Mouse (Mus musculus) stomach, embryonic 16.5 days (tissue): ENCODE results near the gene Klk1b26. TPM values are rescaled to one million over a fixed set of nuclear protein-coding genes. Genes with fewer than 3 reads are reported as not detected.
"Not testable (repeated sequence)": the region's sequence is repeated elsewhere in the genome, so short reads cannot be mapped to it uniquely, and the experiment has no call there.

ENCODE experiments used
- ATAC-seq: fragments of 200-750 bp; cut with Nextera tagmentation; 2 replicates; pipeline ENCODE4 v1.8.0; 2017; ENCODE audit warnings: moderate number of reproducible peaks, moderate TSS enrichment; ENCODE audit not compliant: insufficient read depth, low FRiP score
- H3K27ac ChIP-seq: fragments of 300-500 bp; sonication (generic); 2 replicates; pipeline ENCODE4 v1.5.1; 2014; ENCODE audit warnings: low read length
- H3K27me3 ChIP-seq: fragments of 300-500 bp; sonication (generic); 2 replicates; pipeline ENCODE4 v1.6.1; 2014; ENCODE audit warnings: low read length, control low read depth, mixed read lengths; ENCODE audit not compliant: control insufficient read depth, insufficient read depth
- H3K36me3 ChIP-seq: fragments of 300-500 bp; sonication (generic); 2 replicates; pipeline ENCODE4 v1.6.1; 2014; ENCODE audit warnings: low read length; ENCODE audit not compliant: control insufficient read depth, insufficient read depth
- H3K4me1 ChIP-seq: fragments of 300-500 bp; sonication (generic); 2 replicates; pipeline ENCODE4 v1.6.1; 2014; ENCODE audit warnings: low read length, control low read depth, mixed read lengths; ENCODE audit not compliant: control insufficient read depth, insufficient read depth
- H3K4me2 ChIP-seq: fragments of 300-500 bp; sonication (generic); 2 replicates; pipeline ENCODE4 v1.6.1; 2014; ENCODE audit warnings: low read depth, low read length, mixed read lengths
- H3K4me3 ChIP-seq: fragments of 300-500 bp; sonication (generic); replicated peaks from 2 replicates; pipeline ENCODE4 v1.5.1; 2014; ENCODE audit warnings: mild to moderate bottlenecking, low read length
- H3K9ac ChIP-seq: fragments of 300-500 bp; sonication (generic); 2 replicates; pipeline ENCODE4 v1.6.1; 2014; ENCODE audit warnings: low read length
- H3K9me3 ChIP-seq: fragments of 300-500 bp; sonication (generic); replicated peaks from 2 replicates; pipeline ENCODE4 v1.6.1; 2016; ENCODE audit warnings: low read length, control low read depth; ENCODE audit not compliant: control insufficient read depth
- WGBS: fragments of 180-500 bp; shearing (Covaris S2); extraction: QIAGEN DNeasy Blood & Tissue Kit; methylation state at CpG from one replicate; pipeline ENCODE4 v1.1.7; 2014; 5-methylcytosine and 5-hydroxymethylcytosine counted together
- polyA plus RNA-seq: library from polyadenylated mRNA; unstranded; fragments of >200 nt; fragmentation: Nextera tagmentation; extraction: Ambion mirVana; gene quantifications from 2 replicates; pipeline ENCODE4 v1.2.1, GENCODE M21; 2015

The Klk1b26 gene
- polyA plus RNA-seq, 1 experiment from 2014 or later, result 0.94 TPM

DNA sequence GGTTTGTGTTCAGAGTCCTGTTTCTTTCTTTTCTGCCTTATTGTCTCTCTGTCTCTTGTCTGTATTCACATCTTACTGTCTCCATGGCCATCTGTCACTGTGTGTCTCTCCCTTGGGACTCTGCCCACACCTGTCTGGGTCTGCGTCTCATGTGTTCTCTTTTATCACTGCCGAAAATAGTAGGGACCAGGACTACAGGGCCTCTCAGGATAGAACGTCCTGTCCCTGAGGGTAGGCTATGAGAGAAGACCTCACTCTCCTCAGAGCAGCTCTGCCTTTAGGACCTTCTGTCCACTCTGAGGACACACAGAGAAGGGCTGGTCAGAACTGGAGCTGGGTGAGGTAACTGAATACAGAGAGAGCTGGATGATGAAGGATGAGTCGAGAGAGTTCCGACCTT is 3.1 kb downstream of the Klk1b26 start:
- H3K27me3 ChIP-seq, result no peaks in the 10 kb centered on the region
- WGBS, result 90% methylated on average over 5 of the region's 5 CpGs
- H3K4me1 ChIP-seq, result no peaks in the 10 kb centered on the region
- H3K9me3 ChIP-seq, result no peaks in the 10 kb centered on the region
- no peak overlapping the region for H3K4me3 ChIP-seq
- no peak overlapping the region for H3K27ac ChIP-seq
- ATAC-seq, result no peak
- H3K9ac ChIP-seq, result no peak overlapping the region
- H3K4me2 ChIP-seq, result no peak overlapping the region
- no peaks in the 10 kb centered on the region for H3K36me3 ChIP-seq

DNA sequence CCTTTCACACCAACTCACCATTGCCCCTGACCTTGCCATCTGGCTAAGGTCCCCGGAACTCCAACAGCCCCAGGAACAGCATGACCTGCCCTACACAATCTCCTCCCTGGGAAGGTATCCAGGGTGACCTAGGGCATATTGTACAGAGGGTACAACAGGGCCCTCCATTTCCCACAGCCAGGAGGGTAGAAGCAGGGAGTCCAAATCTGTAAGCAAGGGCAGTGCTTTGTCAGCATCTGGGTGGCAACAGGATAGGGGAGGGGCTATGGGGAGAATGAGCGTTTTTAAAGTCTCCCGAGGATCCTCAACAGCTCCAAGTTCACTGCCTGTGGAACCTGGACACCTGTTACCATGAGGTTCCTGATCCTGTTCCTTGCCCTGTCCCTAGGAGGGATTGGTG is 40.0 kb downstream of the Klk1b26 start, which contains the start of gene Klk1b27:
TSS of gene Klk1b27 (plus strand) at position 301 of the 400 bp plus-strand sequence.
- not testable (repeated sequence) for H3K4me2 ChIP-seq, H3K27me3 ChIP-seq, H3K27ac ChIP-seq, H3K36me3 ChIP-seq, H3K9me3 ChIP-seq, H3K4me1 ChIP-seq, ATAC-seq, H3K9ac ChIP-seq, H3K4me3 ChIP-seq
- 64% methylated on average over 3 of the region's 3 CpGs for WGBS

Other genes starting within 250 kb of the Klk1b26 start
- 7.3 and 16.2 TPM in 2 replicates for gene Klk12, start 243.3 kb upstream of the Klk1b26 start, polyA plus RNA-seq
- 25.3 and 37.4 TPM in 2 replicates for gene Klk11, start 237.6 kb upstream of the Klk1b26 start, polyA plus RNA-seq
- 42.4 and 129 TPM in 2 replicates for gene Klk10, start 231.1 kb upstream of the Klk1b26 start, polyA plus RNA-seq
- 2.7 and 5.3 TPM in 2 replicates for gene Klk9, start 220.3 kb upstream of the Klk1b26 start, polyA plus RNA-seq
- 31.0 and 55.1 TPM in 2 replicates for gene Klk8, start 214.6 kb upstream of the Klk1b26 start, polyA plus RNA-seq
- 0.22 and 0.66 TPM in 2 replicates for gene Klk7, start 200.9 kb upstream of the Klk1b26 start, polyA plus RNA-seq
- gene Klk6, start 187.7 kb upstream of the Klk1b26 start, polyA plus RNA-seq, result 0.30 and 0.42 TPM in 2 replicates
- 0.10 TPM in 1 of 2 replicates, not detected in the other for gene Klk5, start 170.2 kb upstream of the Klk1b26 start, polyA plus RNA-seq
- gene Klk4, start 131.0 kb upstream of the Klk1b26 start, polyA plus RNA-seq, result 0.18 TPM in 1 of 2 replicates, not detected in the other
- not detected in 2 replicates for gene Klk15, start 78.4 kb upstream of the Klk1b26 start, polyA plus RNA-seq
- 1.3 and 1.5 TPM in 2 replicates for gene Klk1b8, start 61.5 kb upstream of the Klk1b26 start, polyA plus RNA-seq
- not detected in 2 replicates for gene Klk1b1, start 45.4 kb upstream of the Klk1b26 start, polyA plus RNA-seq
- gene Klk1b9, start 36.1 kb upstream of the Klk1b26 start, polyA plus RNA-seq, result not detected in 2 replicates
- 0.36 TPM in 1 of 2 replicates, not detected in the other for gene Klk1b11, start 16.3 kb upstream of the Klk1b26 start, polyA plus RNA-seq
- gene Klk1b27, start 40.1 kb downstream of the Klk1b26 start, polyA plus RNA-seq, result not detected in 2 replicates
- not detected in 2 replicates for gene Klk1b21, start 90.2 kb downstream of the Klk1b26 start, polyA plus RNA-seq
- not detected in 2 replicates for gene Klk1b22, start 100.5 kb downstream of the Klk1b26 start, polyA plus RNA-seq
- 0.25 TPM in 1 of 2 replicates, not detected in the other for gene Klk1b16, start 124.6 kb downstream of the Klk1b26 start, polyA plus RNA-seq
- gene Klk1b24, start 176.1 kb downstream of the Klk1b26 start, polyA plus RNA-seq, result 0.41 TPM in 1 of 2 replicates, not detected in the other
- 0.61 TPM in 2 replicates for gene Klk1b3, start 186.0 kb downstream of the Klk1b26 start, polyA plus RNA-seq
- gene Klk1b4, start 195.3 kb downstream of the Klk1b26 start, polyA plus RNA-seq, result 0.72 and 0.90 TPM in 2 replicates
- 0.22 and 0.25 TPM in 2 replicates for gene Klk1b5, start 203.8 kb downstream of the Klk1b26 start, polyA plus RNA-seq
- 30.6 and 59.7 TPM in 2 replicates for gene Klk1, start 213.2 kb downstream of the Klk1b26 start, polyA plus RNA-seq
- gene Gm36864, start 224.0 kb downstream of the Klk1b26 start, polyA plus RNA-seq, result 0.13 TPM in 1 of 2 replicates, not detected in the other
- 1.4 and 1.6 TPM in 2 replicates for gene 1700028J19Rik, start 234.5 kb downstream of the Klk1b26 start, polyA plus RNA-seq
- gene 2410002F23Rik, start 234.6 kb downstream of the Klk1b26 start, polyA plus RNA-seq, result 131 and 139 TPM in 2 replicates
- 0.27 TPM in 1 of 2 replicates, not detected in the other for gene Acp4, start 245.2 kb downstream of the Klk1b26 start, polyA plus RNA-seq
- not detected in 2 replicates for gene Gm15517, start 249.3 kb downstream of the Klk1b26 start, polyA plus RNA-seq